Mouse (Mus musculus): ENCODE results near the gene Otp. TPM values are rescaled to one million over a fixed set of nuclear protein-coding genes. Genes with fewer than 3 reads are reported as not detected.

Gene Otp
- polyA plus RNA-seq, 1 experiment from 2014 or later: not detected

GRCm38 (mm10) chr13:94871806-94872320 lies 3.5 kb upstream of the Otp start:
- 1% methylated on average over 7 of the region's 7 CpGs for WGBS
- H3K36me3 ChIP-seq (ENCODE audit: control insufficient read depth, insufficient read depth, low read length): no peaks in the 10 kb centered on the region
- no peak for ATAC-seq (ENCODE audit: low FRiP score, low TSS enrichment)

GRCm38 (mm10) chr13:94872439-94872838 lies 3.0 kb upstream of the Otp start:
- Histone ChIP-seq H3K4me2 (replicated peaks; ENCODE audit: low read depth, low read length) (no peak overlapping the region), H3K9me3 (ENCODE audit: control insufficient read depth, low read length) (no peaks in the 10 kb centered on the region), H3K9ac (ENCODE audit: low read depth, low read length) (no peak overlapping the region), H3K27me3 (ENCODE audit: control insufficient read depth, insufficient read depth, low read length) (peaks cover 97% of the 10 kb centered on the region), H3K27ac (ENCODE audit: low read depth, low read length) (no peak overlapping the region), H3K4me1 (ENCODE audit: control insufficient read depth, insufficient read depth, low read length) (peaks cover 3% of the 10 kb centered on the region; the same call in 1 of the 2 replicates), H3K36me3 (ENCODE audit: control insufficient read depth, insufficient read depth, low read length) (no peaks in the 10 kb centered on the region), H3K4me3 (ENCODE audit: low read length) (no peak overlapping the region)
- no peak for ATAC-seq (ENCODE audit: low FRiP score, low TSS enrichment)
- WGBS: under 1% methylated on average over 19 of the region's 19 CpGs

More at GRCm38 (mm10) chr13:94871806-94872320, 3.5 kb upstream of the Otp start:
- Histone ChIP-seq H3K4me3 (ENCODE audit: low read length) (no peak overlapping the region), H3K9me3 (ENCODE audit: control insufficient read depth, low read length) (no peaks in the 10 kb centered on the region), H3K4me1 (ENCODE audit: control insufficient read depth, insufficient read depth, low read length) (peaks cover 3% of the 10 kb centered on the region; the same call in 1 of the 2 replicates), H3K4me2 (replicated peaks; ENCODE audit: low read depth, low read length) (no peak overlapping the region), H3K27me3 (ENCODE audit: control insufficient read depth, insufficient read depth, low read length) (peaks cover 97% of the 10 kb centered on the region), H3K27ac (ENCODE audit: low read depth, low read length) (no peak overlapping the region), H3K9ac (ENCODE audit: low read depth, low read length) (no peak overlapping the region)

GRCm38 (mm10) chr13:94873111-94874038 lies 2.0 kb upstream of the Otp start:
- Histone ChIP-seq H3K36me3 (ENCODE audit: control insufficient read depth, insufficient read depth, low read length) (no peaks in the 10 kb centered on the region), H3K9me3 (ENCODE audit: control insufficient read depth, low read length) (no peaks in the 10 kb centered on the region), H3K4me1 (ENCODE audit: control insufficient read depth, insufficient read depth, low read length) (peaks cover 3% of the 10 kb centered on the region; the same call in 1 of the 2 replicates), H3K27me3 (ENCODE audit: control insufficient read depth, insufficient read depth, low read length) (peaks cover 96% of the 10 kb centered on the region), H3K4me2 (replicated peaks; ENCODE audit: low read depth, low read length) (no peak overlapping the region), H3K27ac (ENCODE audit: low read depth, low read length) (no peak overlapping the region), H3K4me3 (ENCODE audit: low read length) (no peak overlapping the region; the same call in 1 of the 2 replicates), H3K9ac (ENCODE audit: low read depth, low read length) (no peak overlapping the region)
- ATAC-seq (ENCODE audit: low FRiP score, low TSS enrichment): peak; percentile 34; the same call in 1 of the 2 replicates
- WGBS: under 1% methylated on average over 52 of the region's 54 CpGs

GRCm38 (mm10) chr13:94874039-94874425 lies 1.4 kb upstream of the Otp start:
- Histone ChIP-seq H3K36me3 (ENCODE audit: control insufficient read depth, insufficient read depth, low read length) (no peaks in the 10 kb centered on the region), H3K4me1 (ENCODE audit: control insufficient read depth, insufficient read depth, low read length) (no peaks in the 10 kb centered on the region; the same call in 1 of the 2 replicates), H3K4me3 (ENCODE audit: low read length) (no peak overlapping the region), H3K9me3 (ENCODE audit: control insufficient read depth, low read length) (no peaks in the 10 kb centered on the region), H3K4me2 (replicated peaks; ENCODE audit: low read depth, low read length) (no peak overlapping the region), H3K27ac (ENCODE audit: low read depth, low read length) (no peak overlapping the region), H3K27me3 (ENCODE audit: control insufficient read depth, insufficient read depth, low read length) (peaks cover 92% of the 10 kb centered on the region), H3K9ac (ENCODE audit: low read depth, low read length) (no peak overlapping the region)
- no peak for ATAC-seq (ENCODE audit: low FRiP score, low TSS enrichment)
- under 1% methylated on average over 8 of the region's 8 CpGs for WGBS

- H3K4me3 ChIP-seq (ENCODE audit: low read length): no peak overlapping the region
- no peak overlapping the region for H3K4me2 ChIP-seq (replicated peaks; ENCODE audit: low read depth, low read length)
- peaks cover 88% of the 10 kb centered on the region for H3K27me3 ChIP-seq (ENCODE audit: control insufficient read depth, insufficient read depth, low read length)
- no peak for ATAC-seq (ENCODE audit: low FRiP score, low TSS enrichment)
- no peaks in the 10 kb centered on the region for H3K9me3 ChIP-seq (ENCODE audit: control insufficient read depth, low read length)
- no peak overlapping the region for H3K9ac ChIP-seq (ENCODE audit: low read depth, low read length)
- H3K27ac ChIP-seq (ENCODE audit: low read depth, low read length): no peak overlapping the region
- no peaks in the 10 kb centered on the region; the same call in 1 of the 2 replicates for H3K4me1 ChIP-seq (ENCODE audit: control insufficient read depth, insufficient read depth, low read length)
- no peaks in the 10 kb centered on the region for H3K36me3 ChIP-seq (ENCODE audit: control insufficient read depth, insufficient read depth, low read length)
- under 1% methylated on average over 23 of the region's 23 CpGs for WGBS
These were observed 576 bp upstream of the Otp start for GRCm38 (mm10) chr13:94874656-94875395.

GRCm38 (mm10) chr13:94876286-94877210 lies 1.1 kb downstream of the Otp start:
- Histone ChIP-seq H3K36me3 (ENCODE audit: control insufficient read depth, insufficient read depth, low read length) (no peaks in the 10 kb centered on the region), H3K4me1 (ENCODE audit: control insufficient read depth, insufficient read depth, low read length) (no peaks in the 10 kb centered on the region; the same call in 1 of the 2 replicates), H3K27ac (ENCODE audit: low read depth, low read length) (no peak overlapping the region), H3K4me3 (ENCODE audit: low read length) (no peak overlapping the region), H3K9ac (ENCODE audit: low read depth, low read length) (no peak overlapping the region), H3K9me3 (ENCODE audit: control insufficient read depth, low read length) (no peaks in the 10 kb centered on the region), H3K4me2 (replicated peaks; ENCODE audit: low read depth, low read length) (no peak overlapping the region), H3K27me3 (ENCODE audit: control insufficient read depth, insufficient read depth, low read length) (peaks cover 88% of the 10 kb centered on the region)
- WGBS: 1% methylated on average over 28 of the region's 30 CpGs
- ATAC-seq (ENCODE audit: low FRiP score, low TSS enrichment): no peak

GRCm38 (mm10) chr13:94877211-94877590 lies 1.8 kb downstream of the Otp start:
- Histone ChIP-seq H3K9me3 (ENCODE audit: control insufficient read depth, low read length) (no peaks in the 10 kb centered on the region), H3K27me3 (ENCODE audit: control insufficient read depth, insufficient read depth, low read length) (peaks cover 89% of the 10 kb centered on the region), H3K36me3 (ENCODE audit: control insufficient read depth, insufficient read depth, low read length) (no peaks in the 10 kb centered on the region), H3K4me3 (ENCODE audit: low read length) (no peak overlapping the region), H3K27ac (ENCODE audit: low read depth, low read length) (no peak overlapping the region), H3K9ac (ENCODE audit: low read depth, low read length) (no peak overlapping the region), H3K4me1 (ENCODE audit: control insufficient read depth, insufficient read depth, low read length) (no peaks in the 10 kb centered on the region; the same call in 1 of the 2 replicates), H3K4me2 (replicated peaks; ENCODE audit: low read depth, low read length) (no peak overlapping the region)
- no peak for ATAC-seq (ENCODE audit: low FRiP score, low TSS enrichment)
- under 1% methylated on average over 27 of the region's 27 CpGs for WGBS
